Mouse (Mus musculus) heart, adult 2 months (tissue): ENCODE results near the gene Tbc1d22a.

Experiments
- CTCF ChIP-seq: fragments of 200-600 bp; IDR thresholded peaks from 2 replicates; pipeline ENCODE4 v1.8.1; 2022; ENCODE audit warnings: antibody characterized with exemption, mild to moderate bottlenecking, moderate library complexity
- EP300 ChIP-seq: fragments of 200-500 bp; IDR thresholded peaks from 2 replicates; pipeline ENCODE4 v1.6.1; 2011; ENCODE audit warnings: low read depth, low read length, control low read depth; ENCODE audit not compliant: insufficient read depth

DNA sequence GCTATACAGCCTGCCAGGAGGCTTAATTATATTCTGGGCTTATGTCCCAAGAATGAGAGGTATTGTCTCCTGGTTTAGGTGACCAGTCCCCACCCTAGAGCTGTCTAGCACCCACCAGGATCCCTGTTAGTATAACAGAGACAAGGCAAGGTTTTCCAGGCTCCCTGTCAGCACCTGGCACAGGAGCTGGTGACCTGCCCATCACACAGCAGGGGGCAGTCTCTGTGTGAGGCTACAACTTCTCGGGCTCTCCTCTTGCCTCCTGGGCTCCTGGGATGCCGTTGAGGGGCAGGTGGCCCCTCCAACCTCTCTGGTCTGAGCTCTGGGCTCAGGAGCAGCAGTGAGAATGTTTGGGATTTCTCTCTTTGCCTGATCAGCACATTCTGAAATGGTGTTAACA is 171.2 kb downstream of the Tbc1d22a start:
- TF ChIP-seq EP300 (no peak), CTCF (no peak)
